Mouse (Mus musculus) cerebellum, adult 11-12 months (tissue): ENCODE results near the gene Cfap61.

Experiments used
- DNase-seq: peaks from one replicate; pipeline ENCODE4 v3.0.0; 2022

The Cfap61 gene

DNA sequence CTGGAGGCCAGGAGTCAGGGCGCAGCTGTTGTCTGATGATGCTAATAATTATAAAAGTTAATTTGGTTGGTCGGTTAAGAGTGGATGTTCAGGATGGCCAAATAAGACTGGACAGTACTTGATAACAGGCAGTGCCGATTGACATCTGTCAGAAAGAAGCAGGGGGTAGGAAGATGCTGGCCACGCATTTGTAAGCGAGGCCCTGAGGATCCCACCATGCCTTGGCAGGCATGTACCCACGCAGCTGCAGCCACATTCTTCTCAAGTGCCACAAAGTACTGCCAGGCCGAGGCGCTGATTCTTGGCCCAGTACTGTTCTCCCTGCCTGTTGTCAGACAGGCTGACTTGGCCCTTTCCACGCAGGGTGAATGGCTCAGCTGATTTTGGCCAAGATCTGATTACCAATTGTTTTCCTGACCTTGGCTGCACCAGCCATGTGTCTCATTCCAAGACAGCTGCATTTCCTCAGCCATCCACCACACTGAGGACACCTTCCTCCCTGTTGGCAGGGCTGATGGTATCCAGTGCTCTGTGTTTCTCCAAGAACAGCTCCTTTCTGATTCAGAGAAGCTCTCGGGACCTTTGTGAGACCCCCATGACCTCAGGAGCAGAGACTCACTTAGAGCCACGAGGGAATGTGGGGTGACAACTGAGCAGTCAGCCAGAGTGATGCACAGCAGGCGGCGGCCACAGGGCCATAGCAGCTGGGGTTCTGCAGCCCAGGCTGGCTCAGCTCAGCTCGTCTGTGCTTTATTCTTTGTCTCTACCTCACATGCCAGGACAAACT, 233.6 kb downstream of the Cfap61 start:
- DNase-seq = no peak

DNA sequence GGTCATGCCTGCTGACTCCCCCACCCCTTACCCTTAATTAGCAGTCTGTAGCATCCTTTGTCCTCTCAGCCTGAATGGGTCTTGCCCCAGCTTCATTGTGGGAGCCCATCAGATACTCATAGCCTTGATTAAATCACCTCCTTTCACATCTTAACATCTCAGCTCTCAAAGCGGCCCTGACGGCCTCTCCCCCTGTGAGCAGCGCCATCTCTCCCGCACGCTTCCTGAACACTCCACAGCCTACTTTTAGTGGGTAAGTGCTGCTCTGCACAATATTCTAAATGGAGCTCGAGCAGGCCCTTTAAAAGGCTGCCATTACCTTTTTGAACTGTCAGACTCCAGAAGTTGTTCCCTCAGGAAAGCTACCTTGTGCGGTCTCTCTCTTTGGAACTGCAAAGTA, 234.9 kb downstream of the Cfap61 start:
- no peak for DNase-seq

DNA sequence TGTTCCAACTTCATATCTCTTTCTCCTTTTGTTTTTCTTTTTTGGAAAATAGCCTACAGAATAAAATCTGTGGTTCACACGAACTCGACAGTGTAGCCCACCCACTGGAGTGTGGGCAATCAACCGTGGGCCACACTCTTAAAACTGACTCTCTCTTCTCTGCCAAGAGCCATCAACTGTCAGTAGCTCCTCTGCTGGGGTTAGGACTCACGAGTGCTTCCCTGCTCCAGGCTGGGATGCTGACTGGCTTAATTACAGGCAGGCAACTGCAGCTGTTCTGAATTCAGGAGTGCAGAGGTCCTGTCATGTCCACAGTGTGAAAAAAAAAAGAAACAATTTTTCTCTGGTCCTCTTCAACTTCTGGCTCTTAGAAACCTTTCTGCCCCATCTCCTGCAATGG, 237.5 kb downstream of the Cfap61 start:
- no peak for DNase-seq

DNA sequence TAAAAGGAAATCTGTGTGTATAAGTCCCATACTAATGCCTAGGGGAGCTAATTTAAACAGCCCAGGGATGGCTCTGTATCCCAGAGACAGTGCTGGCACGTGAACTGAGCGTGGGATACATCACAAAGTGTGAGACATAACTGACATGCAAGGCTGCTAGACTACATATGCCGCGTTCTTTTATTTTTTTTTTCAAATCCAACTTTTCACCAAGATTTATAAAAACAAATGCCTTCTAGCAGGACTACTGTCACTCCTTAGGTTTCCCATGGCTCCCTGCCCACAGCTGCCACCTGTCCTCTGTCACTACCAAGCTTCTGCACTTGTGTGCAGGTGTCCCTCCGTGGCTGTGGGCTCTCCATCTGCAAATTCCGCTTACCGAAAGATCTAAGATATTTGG, 239.6 kb downstream of the Cfap61 start:
- no peak for DNase-seq

- no peak for DNase-seq
Measured at GRCm38 (mm10) chr2:146178718-146179117, 244.1 kb downstream of the Cfap61 start.

GRCm38 (mm10) chr2:146183830-146184793, 249.5 kb downstream of the Cfap61 start:
- DNase-seq = no peak

- DNase-seq = no peak
Measured at GRCm38 (mm10) chr2:146196126-146196525, 261.5 kb downstream of the Cfap61 start.

DNA sequence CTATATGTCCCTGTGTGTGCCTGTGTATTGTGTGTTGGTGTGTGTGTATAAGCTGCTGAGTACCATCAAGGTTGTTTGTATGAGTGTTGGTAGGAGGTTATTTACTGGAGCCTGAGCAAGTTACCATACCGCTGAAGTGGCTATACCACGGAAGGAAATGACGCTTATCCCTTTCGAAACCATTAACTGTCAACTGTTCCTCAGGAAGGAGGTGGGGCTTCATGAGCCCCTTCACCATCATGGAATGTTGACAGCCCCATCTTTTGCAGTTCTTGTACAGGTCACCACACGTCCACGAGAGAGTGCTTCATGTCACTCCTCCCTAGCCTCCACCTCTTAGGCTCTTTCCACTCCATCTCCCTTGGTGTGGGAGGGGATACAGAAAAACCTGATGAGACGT, 263.4 kb downstream of the Cfap61 start:
- DNase-seq = no peak

DNA sequence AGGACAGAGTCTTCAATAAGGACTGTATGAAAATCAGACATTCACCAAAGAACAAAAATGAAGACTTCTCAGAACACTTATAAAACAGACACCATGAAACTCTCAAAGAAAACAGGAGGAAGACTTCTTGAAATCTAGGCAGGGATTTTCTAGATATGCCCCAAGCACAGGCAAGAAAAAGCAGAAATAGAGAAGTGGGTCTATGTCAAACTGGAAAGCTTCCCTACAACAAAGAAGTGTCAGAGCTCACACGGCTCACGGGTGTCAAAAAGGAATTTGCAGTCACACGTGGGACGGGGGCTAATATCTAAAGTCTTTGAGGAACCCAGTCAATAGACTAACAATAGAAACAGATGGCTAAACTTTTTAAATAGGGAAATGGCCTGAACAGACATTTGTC, 276.4 kb downstream of the Cfap61 start:
- no peak for DNase-seq

DNA sequence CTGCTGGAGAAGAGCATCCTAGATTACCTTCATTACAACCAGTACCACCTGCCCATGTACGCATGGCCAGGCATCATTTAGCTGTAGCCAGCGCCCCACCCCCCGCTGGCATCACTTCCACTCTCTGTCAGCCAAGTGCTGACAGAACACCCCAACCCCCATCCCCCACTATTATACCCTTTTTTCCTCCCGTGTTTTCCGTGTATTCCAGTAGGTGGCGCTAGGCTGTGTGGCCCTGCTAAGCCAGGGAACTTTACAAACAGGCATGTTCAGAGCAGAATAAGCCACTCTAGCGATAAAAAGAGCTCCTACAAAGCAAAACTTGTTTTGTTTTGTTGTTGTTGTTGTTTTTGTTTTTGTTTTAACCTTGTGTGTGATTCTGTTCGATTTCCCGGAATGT, 280.1 kb downstream of the Cfap61 start:
- DNase-seq = peak; percentile 21

GRCm38 (mm10) chr2:146216111-146217064, 281.8 kb downstream of the Cfap61 start:
- no peak for DNase-seq

DNA sequence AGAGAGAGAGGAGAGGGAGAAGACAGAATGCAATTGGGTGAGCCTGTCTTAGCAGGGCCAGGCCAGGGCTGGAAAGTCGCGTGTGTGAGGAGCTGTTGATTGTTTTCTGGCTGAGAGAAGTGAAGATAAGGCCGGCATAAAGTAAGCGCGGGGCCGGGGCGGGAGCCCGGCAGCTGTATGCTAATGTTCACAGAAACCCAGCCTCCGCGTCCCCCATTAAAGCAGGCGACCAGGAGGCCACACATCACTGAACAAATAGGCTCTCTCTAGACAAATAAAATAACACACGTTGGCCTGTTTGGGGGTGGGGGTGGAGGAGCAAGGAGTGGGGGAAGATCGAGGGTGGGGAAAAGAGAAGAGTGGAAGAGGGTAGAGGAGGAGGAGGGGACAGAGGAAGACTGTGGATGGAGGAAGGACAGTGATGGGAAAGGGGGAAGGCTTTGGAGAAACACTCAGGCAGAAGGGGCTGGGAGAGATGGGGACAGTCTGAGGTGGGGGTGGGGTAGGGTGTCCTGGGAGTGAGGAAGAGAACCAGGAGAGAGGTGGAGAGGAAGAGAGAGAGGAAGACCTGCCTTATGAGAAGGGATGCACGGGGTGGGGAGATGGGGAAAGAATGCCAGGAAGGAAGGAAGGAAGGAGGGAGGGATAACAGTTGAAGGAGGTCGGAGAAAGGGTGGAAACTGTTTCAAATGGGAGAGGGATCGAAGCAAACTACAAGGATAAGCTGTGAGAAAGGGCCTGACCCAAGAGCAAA, 282.8 kb downstream of the Cfap61 start:
- DNase-seq = no peak

- DNase-seq = no peak
Measured at GRCm38 (mm10) chr2:146218161-146218691, 283.6 kb downstream of the Cfap61 start.

DNA sequence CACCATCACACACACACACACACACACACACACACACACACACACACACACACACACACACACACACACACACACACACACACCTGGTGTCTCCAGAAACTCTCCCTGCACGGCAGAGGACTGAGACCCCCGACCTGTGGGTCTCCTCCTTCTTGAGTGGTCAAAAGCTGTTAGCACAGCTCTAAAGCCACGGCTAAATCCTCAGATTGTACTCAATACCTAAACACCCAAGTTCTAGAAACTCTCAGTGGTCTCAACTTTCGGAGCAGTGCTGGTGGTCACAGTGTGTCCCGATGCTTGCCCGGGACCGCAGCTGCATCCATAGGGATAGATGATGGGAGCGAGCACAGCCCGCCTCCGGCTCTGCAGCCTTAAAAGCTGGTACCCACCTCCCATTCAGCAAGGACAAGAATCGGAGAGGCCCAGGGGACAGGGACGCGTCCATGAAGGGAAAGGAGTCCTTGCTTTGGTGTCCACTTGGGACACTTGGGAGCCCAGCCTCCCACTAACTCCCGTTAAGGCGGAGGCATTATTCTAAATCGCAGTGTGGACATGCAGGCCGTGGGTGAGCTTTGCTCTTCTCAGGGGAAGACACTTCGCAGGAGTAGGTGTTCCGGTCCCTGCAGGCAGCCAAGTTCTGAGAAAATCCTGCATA, 284.4 kb downstream of the Cfap61 start:
- no peak for DNase-seq

GRCm38 (mm10) chr2:146219791-146220190, 285.2 kb downstream of the Cfap61 start:
- DNase-seq = no peak

DNA sequence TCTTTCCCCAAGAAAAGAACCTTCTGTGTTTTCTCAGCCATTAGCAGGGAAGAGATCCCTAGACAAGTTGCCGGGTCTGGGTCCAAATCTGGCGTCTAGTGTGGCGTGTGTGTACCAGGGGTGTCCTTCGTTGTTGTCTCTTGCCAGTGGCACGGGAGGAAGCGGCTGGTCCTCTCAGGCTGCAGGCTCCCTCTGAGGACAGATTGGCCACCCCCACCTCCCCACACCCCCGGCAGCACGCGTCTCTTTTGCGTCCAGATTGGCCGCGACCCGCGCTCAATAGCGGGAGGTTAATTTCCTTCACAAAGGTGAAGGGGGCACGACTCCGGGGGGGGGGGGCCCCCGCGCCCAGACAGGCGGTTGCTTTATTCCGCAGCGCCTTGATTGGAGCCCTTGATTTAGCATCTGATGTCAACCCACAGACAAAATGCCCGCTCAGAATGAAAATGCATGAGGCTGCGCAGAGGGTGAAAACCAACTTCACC, 286.0 kb downstream of the Cfap61 start:
- peak; percentile 7 for DNase-seq

GRCm38 (mm10) chr2:146221076-146221928, 286.7 kb downstream of the Cfap61 start, which contains the start of gene Insm1:
Gene Insm1, plus strand, starts transcription at chr2:146221921.
- DNase-seq = peak; percentile 26

DNA sequence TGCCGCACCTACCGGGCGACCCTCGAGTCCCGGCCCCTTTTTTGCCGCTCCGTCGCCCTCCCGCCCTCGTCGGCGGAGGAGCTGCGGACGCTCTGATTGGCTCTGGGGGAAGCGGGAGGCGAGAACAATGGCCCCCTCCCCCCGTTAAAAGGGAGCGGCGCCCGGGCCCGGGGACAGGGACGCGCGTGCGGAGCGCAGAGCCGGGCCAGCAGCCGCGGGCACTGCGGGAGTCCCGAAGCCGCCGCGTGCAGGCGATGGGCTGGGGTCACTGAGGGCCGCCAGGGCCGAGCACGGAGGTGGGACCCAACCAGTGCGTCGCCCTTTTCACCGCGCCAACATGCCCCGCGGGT, 287.3 kb downstream of the Cfap61 start:
- DNase-seq = no peak

DNA sequence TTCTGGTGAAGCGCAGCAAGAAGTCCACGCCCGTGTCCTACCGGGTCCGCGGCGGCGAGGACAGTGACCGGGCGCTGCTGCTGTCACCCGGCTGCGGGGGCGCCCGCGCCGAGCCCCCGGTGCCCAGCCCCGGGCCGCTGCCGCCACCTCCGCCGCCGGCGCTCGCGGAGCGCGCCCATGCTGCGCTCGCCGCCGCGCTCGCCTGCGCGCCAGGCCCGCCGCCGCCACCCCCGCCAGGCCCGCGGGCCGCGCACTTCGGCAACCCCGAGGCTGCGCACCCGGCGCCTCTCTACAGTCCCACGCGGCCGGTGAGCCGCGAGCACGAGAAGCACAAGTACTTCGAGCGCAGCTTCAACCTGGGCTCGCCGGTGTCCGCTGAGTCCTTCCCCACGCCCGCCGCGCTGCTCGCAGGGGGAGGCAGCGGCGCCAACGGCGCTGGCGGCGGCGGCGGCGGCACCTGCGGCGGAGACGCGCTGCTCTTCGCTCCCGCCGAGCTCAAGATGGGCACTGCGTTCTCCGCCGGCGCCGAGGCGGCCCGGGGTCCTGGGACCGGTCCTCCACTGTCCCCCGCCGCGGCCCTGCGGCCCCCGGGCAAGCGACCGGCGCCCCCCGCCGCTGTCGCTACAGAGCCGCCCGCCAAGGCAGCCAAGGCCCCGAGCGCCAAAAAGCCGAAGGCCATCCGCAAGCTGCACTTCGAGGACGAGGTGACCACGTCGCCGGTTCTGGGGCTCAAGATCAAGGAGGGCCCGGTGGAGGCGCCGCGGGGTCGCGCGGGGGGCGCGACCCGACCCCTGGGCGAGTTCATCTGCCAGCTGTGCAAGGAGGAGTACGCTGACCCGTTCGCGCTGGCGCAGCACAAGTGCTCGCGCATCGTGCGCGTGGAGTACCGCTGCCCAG, 287.9 kb downstream of the Cfap61 start:
- DNase-seq = peak; percentile 17
